Mouse (Mus musculus) heart, adult 18-20 months (tissue): ENCODE measurements around the gene Numa1. TPM values are rescaled to one million over a fixed set of nuclear protein-coding genes. Genes with fewer than 3 reads are reported as not detected.
"Not testable (repeated sequence)": the region's sequence is repeated elsewhere in the genome, so short reads cannot be mapped to it uniquely, and the experiment has no call there.

Experiments used
- DNase-seq, 2 experiments: peaks; one replicate each; pipeline ENCODE4 v3.0.0; 2021 to 2022; ENCODE audit warnings: mixed read lengths in 1 of 2
- long read RNA-seq, 2 experiments: library from polyadenylated mRNA; stranded (forward); transcript quantifications; one replicate each; pipeline ENCODE4 v2.0.0; 2021
- total RNA-seq, 2 experiments: library from RNA; stranded (reverse); gene quantifications; 2 replicates each; pipeline ENCODE4 v1.2.3; 2021

The Numa1 gene
- 10 to 100 TPM; 89.0 to 95.0 TPM for total RNA-seq
- long read RNA-seq, experiment 1, transcript Numa1-202 (13 exons, 2,934 nt), result major isoform, 6 of 14 reads
- long read RNA-seq, experiment 1, partial matches to known transcripts, result 6 of 14 reads
- long read RNA-seq, experiment 1, other reads (novel, unspliced or antisense), result 2 of 14 reads
- long read RNA-seq, experiment 2, partial matches to known transcripts, result 4 of 8 reads
- long read RNA-seq, experiment 2, other reads (novel, unspliced or antisense), result 2 of 8 reads

DNA sequence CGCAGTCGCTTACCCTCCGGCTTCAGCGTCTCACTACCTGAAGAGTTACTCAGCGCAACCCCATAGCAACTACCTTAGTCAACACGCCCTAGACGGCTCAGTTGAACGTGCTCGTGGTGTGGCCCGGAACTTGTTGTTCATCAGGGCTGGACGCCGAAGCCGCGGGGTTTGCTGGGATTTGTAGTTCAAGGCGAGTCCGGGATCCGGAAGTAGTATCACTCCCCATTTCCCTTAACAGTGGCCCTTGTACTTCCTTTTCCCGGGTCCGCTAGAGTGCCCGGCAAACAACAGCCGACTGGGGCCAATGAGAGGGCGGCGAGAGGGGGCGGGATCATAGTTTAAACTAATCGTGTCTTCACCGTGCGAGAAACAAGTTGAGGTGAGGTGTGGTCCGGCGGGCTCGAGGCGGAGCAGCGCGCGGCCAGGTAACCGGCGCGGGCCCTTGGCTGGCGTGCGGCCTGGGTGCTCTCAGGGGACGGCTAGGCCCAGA, at the start of gene Numa1, which contains the start of gene Lrrc51:
Gene Numa1, plus strand, starts transcription at position 361 of the 490 bp plus-strand sequence.
Gene Lrrc51, minus strand, starts transcription at position 145 of the 490 bp plus-strand sequence.
- DNase-seq, result peak; percentile 99

DNA sequence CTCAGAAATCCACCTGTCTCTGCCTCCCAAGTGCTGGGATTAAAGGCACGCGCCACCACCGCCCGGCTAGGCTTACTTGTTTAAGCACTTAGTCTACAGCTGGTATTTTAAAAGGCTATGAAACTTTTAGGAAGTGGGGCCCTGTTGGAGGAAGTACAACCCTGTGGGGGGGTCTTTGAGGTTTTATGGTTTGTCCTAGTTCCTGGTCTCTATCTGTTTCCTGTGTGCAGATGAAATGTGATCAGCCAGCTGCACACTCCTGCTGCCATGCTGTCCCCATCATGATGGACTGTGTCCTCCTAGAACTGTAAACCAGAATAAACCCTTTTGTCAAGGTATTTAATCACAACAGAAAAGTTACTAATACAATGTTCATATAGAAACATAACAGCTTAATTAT, 49.8 kb upstream of the Numa1 start:
- no peak for DNase-seq

DNA sequence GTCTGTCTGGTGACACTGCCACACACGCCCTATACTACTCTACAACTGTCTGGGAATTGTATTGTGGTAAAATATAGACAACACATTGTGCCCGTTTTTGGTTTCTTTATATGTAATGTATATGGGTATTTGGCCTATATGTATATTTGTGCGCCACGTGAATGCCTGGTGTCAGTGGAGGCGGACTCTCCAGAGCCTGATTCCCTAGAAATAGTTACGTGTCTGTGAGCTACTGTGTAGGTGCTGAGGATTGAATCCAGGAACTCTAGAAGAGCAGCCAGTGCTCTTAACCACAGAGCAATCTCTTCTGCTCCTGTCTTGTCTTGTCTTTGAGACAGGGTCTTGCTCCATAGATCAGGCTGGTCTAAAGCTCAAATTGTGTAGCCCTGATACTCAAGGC, 47.6 kb upstream of the Numa1 start:
- no peak for DNase-seq

DNA sequence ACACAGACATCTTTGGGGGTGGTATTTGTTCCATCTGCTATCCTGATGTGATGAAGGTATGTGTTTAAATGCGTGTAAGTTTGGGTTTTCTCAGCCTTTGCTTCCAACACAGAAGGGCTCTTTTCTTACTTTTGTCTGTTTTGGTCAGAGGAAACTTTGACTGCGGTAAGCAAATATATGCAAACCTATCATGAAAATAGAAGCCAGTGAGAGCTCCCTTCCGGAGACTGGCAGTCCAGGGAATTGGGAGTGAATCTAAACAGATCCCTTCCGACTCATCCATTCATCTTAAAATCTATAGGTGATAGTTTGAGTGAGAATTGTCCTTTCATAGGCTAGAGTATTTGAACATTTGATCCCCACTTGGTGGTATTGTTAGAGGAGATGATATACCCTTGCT, 45.5 kb upstream of the Numa1 start:
- DNase-seq, result no peak

DNA sequence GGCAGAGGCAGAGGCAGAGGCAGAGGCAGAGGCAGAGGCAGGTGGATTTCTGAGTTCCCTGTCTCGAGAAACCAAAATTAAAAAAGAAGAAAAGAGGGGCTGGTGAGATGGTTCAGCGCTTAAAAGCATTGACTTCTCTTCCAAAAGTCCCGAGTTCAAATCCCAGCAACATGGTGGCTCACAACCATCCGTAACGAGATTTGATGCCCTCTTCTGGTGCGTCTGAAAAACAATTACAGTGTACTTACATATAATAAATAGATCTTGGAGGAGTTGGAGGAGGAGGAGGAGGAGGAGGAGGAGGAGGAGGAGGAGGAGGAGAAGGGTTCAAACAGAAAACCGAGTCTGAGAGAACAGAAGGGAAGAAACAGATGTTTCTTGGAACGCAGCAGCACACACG, 38.2 kb upstream of the Numa1 start:
- peak in 1 of 2 experiments; percentile 26 for DNase-seq

DNA sequence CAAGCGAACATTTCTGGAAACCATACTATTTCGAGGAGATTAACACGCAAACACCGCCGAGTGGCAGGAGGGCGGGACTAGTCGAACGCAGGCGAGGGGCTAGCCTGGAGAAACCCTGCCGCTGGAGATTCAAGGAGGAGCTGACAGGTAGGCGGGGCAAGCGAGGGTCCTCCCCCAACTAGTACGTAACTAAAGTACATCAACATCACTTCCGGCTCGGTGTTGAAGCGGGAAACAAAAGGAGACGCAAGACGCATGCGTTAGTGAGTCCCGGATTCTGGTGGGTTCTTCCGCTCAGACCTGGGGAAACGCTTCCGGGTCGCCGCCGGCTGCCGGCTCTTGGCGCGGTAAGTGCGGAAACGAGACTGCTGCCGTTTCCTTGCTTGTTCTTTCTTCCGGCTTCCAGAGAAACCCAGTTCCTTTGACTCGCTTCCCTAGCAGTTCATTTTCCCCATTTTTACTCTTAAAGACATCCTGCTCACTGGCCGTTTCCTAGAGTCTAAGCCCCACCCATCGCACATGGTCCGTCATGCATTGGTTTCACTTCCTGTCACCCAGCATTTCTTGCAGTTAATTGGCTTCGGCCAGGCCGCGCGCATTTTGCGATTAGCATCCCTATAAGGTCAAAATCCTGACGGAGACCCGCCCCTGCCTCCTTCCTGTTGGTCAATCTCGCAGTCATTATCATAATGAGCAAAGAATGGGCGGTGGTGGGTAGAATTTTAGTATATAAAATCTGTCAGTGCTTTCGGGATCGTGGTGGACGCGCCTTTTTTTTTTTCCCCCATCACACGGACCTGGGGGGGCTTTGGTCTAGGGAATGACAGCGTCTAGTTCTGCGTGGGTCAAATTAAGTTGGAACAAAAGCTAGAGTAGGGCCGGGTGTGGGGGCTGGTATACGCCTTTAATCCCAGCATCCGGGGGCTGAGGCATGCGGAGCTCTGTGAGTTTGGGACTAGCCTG, 37.5 kb upstream of the Numa1 start:
- peak; percentile 97 to 99 for DNase-seq

DNA sequence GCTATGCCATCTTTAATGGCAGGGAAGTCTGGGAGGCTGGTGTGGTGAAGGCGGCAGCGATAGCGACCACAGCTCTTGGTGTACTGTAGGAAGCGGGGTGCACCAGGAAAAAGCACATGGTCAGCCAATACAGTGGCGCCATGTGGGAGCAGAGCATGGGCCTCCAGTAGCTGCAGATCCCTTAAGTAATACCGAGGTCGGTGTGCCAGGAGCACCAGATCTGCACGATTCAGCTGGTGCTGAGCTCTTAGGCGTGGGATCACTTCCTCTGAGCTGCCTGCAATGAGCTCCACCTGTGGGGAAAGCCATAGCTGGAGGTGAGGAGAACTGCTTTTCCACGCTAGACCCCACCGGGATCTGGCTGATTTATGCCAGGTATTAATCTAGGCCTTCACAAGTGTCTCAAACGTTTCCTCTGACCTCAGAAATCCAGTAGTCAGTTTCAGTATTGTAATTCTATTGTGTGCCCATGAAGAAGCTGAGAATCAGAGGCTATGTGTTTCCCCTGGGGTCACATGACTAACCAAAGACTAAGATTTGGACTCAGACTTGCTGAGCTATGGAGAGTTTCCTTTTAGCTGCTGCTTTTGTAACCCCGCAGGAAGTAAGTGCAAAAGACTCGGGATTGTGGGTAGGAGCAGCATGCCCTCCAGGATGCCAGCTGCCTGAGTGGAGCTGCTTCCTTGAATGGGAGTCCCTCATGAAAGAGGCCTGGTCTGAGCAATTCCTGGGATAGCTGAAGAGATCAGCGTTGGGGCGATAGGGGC, 33.4 kb upstream of the Numa1 start:
- DNase-seq, result peak in 1 of 2 experiments; percentile 61

DNA sequence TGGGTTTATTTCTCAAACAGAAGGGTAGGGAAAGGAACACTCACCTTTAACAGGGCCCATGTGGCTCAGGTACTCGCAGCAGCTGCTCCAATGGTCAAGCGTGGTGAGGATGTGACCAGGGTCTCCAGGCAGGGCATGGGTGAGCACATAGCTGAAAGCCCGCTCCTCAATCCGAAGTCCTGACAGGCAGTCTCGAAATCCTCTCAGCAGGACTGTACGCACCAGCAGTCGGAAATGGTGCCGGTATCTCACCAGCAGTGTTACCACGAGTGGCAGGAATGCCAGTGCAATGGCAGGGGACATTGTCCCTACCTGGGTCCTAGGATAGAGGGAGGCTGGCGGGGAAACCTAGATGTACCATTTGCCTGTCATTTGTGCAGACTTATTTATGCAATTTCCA, 31.9 kb upstream of the Numa1 start:
- no peak for DNase-seq

DNA sequence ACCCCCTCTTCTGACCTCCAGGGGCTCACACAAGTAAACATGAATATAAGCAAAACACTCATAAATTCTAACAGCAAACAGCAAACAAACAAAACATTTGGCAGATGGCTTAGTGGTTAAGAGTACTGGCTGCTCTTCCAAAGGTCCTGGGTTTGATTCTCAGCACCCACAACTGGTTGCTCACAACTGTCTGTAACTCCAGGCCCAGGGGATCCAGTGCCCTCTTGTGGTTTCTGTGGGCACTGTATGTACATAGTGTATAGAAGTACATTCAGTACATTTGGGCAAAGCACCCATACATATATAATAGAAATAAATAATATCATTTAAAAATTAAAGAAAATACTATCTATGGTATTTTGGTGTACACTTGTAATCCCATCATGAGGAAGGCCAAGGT, 31.1 kb upstream of the Numa1 start:
- DNase-seq, result no peak

DNA sequence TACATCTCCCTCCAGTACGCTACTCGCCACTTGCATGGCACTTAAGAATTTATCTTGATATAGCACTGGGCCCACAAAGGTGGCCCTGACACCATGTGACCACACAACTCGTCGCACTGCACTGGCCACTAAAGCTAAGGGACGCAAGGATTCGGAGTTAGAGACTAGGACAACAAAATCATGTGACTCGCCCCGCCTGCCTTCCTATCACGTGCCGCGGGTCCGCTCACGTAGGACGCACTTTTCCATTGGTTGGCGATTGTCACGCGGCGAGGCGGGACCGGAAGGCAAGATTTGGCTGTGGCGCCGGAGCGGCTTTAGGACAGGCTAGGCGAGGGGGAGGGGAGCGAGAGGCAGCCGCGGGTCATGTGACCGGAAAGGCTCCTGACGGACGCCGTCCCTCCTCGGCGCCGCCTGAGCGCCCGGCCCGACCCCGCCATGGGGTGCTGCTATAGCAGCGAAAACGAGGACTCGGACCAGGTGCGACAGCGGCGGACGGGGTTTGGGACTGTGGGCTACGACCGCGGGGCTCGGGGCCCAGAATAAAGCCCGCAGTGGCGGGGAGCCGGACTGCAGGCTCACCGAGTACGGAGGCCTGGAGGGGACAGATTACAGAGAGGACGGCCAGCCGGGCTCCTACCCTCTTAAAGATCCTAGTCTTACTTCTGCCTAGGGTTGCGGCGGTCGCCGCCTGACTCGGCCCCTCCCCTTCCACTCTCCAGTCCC, 28.2 kb upstream of the Numa1 start, which contains the start of gene Lamtor1:
Gene Lamtor1, plus strand, starts transcription at position 344 of the 726 bp plus-strand sequence.
- DNase-seq, result peak; percentile 99 to 100

DNA sequence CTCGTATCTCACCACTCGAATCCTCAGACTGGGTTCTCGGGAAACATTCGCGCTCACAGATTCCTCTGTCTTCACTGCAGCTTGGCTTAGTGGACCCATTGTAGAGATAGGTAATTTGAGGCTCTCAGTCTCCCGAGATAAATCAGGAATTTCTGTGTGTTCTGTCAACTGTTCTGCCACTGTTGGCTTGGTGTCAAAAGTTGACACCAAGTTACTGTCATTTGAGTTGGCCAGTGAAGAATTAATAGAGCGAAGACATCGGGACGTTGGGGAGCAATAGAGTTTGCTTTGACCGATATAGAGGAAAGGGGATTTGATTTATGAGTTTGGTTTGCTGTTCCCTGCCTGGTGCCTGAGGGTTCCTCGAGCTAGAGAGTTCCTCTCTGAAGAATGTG, 27.6 kb upstream of the Numa1 start, which contains the start of gene Tomt:
Gene Tomt, minus strand, starts transcription at position 73 of the 395 bp plus-strand sequence.
- DNase-seq, result no peak

DNA sequence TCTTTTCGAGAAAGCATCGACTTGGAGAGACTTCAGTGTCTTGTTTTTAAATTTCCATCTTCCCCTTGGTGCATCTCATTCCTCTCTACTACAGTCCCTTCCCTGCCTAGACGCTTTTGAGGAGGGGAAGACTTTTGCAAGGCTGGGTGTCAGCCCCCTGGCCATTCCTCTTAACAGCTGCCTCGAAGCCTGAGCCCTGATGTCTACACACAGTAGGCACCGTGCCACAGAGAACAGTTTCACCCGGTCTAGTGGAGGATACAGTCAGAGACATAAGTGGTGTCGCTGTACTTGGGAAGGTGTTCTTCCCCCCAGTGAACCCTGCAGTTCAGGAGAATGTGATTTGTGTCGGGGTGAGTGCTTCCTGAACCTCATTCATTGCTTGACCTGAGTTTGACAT, 27.2 kb upstream of the Numa1 start:
- peak in 1 of 2 experiments; percentile 36 for DNase-seq

DNA sequence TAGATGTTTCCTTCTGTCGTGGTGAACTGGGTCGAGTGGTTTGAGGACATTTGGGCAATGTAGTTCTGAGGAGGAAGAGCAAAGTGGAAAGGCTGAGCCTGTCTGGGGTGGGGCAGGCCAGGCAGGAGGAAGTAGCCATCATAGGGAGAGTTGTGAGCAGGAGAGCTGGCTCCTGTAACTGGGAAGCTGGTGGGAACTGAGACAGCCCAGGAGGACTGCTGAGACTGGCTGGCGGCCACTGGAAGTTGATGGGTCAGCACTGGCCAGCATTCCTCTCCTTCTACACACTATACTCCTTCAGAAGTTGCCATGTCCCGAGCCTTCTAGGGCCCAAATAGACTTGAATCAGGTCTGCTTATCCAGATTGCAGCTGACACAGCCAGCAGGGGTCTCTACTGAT, 25.5 kb upstream of the Numa1 start:
- DNase-seq, result peak; percentile 39 to 67

DNA sequence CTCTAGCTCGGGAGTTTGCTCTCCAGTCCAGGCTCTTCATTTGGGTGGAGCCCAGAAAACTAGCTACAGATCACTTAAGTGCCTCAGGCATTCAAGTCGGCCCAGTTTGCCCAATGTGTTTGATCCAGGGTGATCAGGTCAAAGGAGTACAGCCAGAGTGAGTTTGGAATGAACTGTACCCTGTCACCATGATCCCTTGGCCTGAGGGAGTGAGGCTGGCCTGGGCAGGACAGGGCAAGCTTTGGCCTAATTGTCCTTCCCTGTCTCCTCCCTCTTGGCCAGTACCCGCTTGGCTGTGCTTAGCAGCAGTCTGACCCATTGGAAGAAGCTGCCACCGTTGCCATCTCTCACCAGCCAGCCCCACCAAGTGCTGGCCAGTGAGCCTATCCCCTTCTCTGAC, 23.8 kb upstream of the Numa1 start:
- peak; percentile 22 to 71 for DNase-seq

DNA sequence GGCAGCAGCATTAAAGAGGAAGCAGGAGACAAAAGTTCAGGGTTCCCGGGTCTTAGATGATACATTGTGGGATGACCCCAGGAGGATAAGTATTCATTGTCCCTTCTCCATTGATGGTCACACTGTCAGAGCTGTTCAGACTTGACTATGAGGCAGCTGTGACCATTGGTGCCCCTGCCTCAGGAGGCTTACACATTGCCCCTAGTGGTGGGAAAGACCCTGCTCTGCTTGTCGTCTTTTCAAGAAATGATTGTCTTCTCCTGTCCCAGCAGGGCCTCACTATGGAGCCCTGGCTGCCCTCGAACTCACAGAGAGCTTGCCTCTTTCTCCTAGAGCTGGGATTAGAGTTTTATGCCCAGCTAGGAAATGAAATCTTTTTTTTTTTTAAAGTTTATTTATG, 21.9 kb upstream of the Numa1 start:
- DNase-seq, result no peak

DNA sequence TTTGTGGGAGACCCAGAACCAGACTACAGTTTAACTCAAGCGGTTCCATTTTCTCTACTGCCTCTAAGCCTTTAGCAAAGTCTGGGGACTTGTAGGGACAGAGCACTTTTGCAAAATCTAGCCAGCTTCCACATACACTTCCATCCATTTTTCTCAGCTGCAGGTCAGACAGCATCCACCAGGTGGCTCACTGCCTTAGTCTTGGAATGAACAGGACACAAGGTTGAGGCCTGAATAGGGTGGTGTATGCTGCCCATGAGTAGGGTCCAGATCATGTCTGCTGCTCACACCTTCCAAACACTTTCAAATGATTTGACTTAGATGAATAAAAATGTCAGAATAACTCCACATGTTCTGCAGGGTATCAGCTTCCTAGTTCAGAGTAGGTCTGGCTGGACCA, 15.8 kb upstream of the Numa1 start:
- peak; percentile 45 to 85 for DNase-seq

DNA sequence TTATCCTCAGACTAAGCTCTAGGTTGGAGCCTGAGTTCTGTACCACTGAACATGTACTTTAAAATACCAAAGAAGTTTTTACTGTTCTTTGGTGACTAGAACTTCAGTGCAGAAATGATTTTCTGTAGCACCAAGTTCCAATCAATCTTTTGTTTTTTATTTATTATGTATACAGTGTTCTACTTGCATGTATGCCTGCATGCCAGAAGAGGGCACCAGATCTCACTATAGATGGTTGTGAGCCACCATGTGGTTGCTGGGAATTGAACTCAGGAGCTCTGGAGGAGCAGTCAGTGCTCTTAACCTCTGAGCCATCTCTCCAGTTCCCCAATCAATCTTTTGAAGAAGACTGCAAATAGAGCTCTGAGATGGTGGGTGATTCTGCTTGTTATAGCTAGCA, 8.0 kb upstream of the Numa1 start:
- DNase-seq, result not testable (repeated sequence)

DNA sequence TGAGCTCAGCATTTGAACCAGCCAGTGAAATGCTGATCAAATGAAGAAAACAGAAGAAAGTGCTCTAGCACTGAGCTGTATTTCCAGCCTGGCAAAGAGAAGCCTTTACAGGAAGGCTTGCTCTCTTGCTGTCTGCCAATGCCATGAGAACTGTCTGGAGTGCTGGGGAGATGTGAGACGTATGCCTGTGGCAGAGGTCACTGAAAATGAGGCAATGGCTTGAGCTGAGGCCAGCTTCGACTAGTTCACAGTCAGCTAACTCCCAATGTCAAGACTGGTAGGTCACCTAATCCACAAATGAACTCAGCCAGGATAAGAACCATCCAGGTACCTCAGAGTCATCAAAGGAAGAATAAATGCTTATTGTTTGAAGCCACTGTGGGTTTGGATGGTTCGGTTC, 5.8 kb upstream of the Numa1 start:
- peak in 1 of 2 experiments; percentile 29 for DNase-seq

DNA sequence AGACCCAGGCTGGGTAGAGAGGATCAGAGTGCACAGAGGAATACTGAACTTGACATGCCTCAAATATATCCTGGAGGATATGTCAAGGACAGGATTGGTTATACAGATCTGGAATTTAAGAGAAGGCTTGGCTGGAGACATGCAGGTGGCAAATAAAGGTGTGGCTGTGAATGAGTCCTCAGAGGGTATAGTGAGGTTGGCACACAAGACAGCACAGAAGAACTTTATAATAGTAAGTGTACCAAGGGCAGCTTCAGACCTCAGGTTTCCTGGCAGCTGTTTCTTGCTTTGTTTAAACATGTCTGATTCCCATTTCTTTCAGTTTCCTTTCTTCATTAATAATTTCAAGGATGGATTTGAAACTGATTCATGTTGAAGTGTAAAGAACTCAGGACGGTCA, 1.4 kb upstream of the Numa1 start:
- DNase-seq, result no peak

DNA sequence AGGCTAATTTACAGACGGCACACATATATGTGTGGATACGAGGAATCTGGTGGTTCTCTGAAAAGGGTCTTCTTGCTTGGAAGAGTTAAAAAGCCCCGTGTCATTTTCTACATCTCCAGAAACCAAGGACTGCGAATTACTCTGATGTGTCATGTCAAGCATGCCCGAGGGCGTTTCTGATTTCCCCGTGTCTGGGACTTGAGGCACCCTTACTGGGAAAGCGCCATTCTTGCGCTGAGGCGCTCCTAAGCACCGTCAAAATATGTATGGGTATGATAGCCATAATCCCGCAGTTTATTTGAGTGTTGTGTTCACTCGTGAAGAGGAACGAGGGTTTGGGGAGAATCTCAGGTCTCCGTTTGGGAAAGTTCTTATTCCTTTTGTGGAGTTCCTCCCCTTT, 611 bp upstream of the Numa1 start:
- no peak for DNase-seq

DNA sequence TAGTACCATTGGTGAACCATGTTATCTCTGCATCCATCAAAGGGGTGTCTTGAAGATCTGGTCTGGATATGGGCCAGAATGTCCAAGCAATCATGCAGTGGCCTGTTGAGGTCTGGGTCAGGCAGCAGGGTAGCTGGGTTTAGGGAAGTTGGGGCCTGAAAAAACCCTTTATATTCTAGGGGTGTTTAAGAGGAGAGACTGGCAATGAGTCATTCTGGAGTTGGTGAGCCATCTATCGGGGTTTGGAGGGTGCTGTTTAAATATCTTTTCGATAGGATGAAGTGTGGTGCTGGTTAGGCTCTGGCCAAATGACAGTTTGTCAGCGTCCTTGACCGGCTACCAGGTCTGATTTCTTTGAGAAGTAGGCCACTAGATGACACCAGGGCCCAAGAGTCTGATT, 2.0 kb downstream of the Numa1 start:
- DNase-seq, result no peak

DNA sequence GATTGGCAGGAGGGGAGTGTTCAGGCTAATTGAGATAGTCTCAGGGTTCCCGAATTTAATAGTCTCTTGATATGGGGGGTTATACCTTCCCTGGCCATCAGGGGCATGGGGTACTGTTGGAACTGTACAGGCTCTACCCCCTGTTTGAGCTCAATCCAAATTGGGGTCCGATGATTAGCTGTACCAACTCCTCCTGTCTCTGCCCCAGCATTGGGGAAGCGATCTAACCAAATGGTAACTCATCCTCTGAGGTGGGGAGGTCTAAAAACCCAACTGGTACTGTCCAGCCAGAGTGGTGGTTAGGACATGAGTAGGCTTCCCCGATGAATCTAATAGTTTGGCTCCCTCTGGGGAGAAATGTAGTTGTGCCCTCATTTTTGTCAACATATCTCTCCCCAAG, 3.1 kb downstream of the Numa1 start:
- DNase-seq, result no peak
